Comparison of ENCODE assay signal across 7 mouse cellular contexts in the genomic region with DNA sequence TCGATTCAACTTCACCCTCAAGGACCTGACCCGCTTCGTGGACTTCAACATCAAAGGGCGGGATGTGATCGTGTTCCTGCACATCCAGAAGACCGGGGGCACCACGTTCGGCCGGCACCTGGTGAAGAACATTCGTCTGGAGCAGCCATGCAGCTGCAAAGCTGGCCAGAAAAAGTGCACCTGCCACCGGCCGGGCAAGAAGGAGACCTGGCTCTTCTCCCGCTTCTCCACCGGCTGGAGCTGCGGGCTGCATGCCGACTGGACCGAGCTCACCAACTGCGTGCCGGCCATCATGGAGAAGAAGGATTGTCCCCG. TPM values are rescaled to one million over a fixed set of nuclear protein-coding genes. Genes with fewer than 3 reads are reported as not detected.
A peak's percentile ranks its signal among the peaks of the same experiment; 100 is the strongest.
DNase-seq lines count a peak whose midpoint lies in the region; ATAC-seq and TF ChIP-seq lines count a peak whose summit lies in the region.

No protein-coding gene starts in this region.

- peak overlapping the region; percentile 68 for H3K4me3 ChIP-seq in lung, embryonic 14.5 days (ENCODE audit: low read depth, low read length)
- H3K4me3 ChIP-seq in forebrain, embryonic 13.5 days: peak overlapping the region; percentile 69
- peak overlapping the region; percentile 62 for H3K4me3 ChIP-seq in liver, embryonic 11.5 days (ENCODE audit: low read depth, low read length)
- H3K4me3 ChIP-seq in small intestine, adult 2 months (ENCODE audit: low read depth, low read length): 0 out of 2 replicates have a peak overlapping the region, but pooled peaks have one; percentile 44

- no peak overlapping the region for H3K27ac ChIP-seq in lung, embryonic 14.5 days (ENCODE audit: low read depth)
- no peak overlapping the region for H3K27ac ChIP-seq in forebrain, embryonic 13.5 days
- no peak overlapping the region for H3K27ac ChIP-seq in liver, embryonic 11.5 days (ENCODE audit: low read depth, low read length)
- no peak overlapping the region for H3K27ac ChIP-seq in small intestine, adult 2 months (ENCODE audit: insufficient read depth, low read depth, low read length)

- no peak for DNase-seq in lung, embryonic 14.5 days
- DNase-seq in lung, postnatal 36 days: no peak
- DNase-seq in cerebellum, postnatal 10 days: peak; percentile 71 to 73
- DNase-seq in liver, embryonic 11.5 days (ENCODE audit: low spot score): no peak
- no peak for DNase-seq in spleen, postnatal 14 days (ENCODE audit: low spot score in 2 of 2)

- no peak for TF ChIP-seq CTCF in lung, embryonic 14.5 days (IDR thresholded peaks at IDR 0.05; ENCODE audit: low read depth)
- no peak for TF ChIP-seq CTCF in small intestine, adult 2 months (IDR thresholded peaks at IDR 0.05; ENCODE audit: extremely low read depth, insufficient read length, insufficient replicate concordance, low read depth, low read length)

- TF ChIP-seq POLR2A in small intestine, adult 2 months (IDR thresholded peaks at IDR 0.05; ENCODE audit: low read depth, low read length): no peak

- peaks cover 5% of the 10 kb centered on the region; the same call in 1 of the 2 replicates for H3K4me1 ChIP-seq in lung, embryonic 14.5 days (ENCODE audit: insufficient read depth)
- H3K4me1 ChIP-seq in forebrain, embryonic 13.5 days: peaks cover 22% of the 10 kb centered on the region
- peaks cover 11% of the 10 kb centered on the region for H3K4me1 ChIP-seq in liver, embryonic 11.5 days (replicated peaks; ENCODE audit: control insufficient read depth, insufficient read depth, low read length)
- no peaks in the 10 kb centered on the region; the same call in 1 of the 2 replicates for H3K4me1 ChIP-seq in small intestine, adult 2 months (ENCODE audit: control insufficient read depth, insufficient read depth, insufficient read length, low read length)

- WGBS in lung, embryonic 14.5 days: 1% methylated on average over 20 of the region's 20 CpGs
- under 1% methylated on average over 20 of the region's 20 CpGs for WGBS in forebrain, embryonic 13.5 days
- 4% methylated on average over 20 of the region's 20 CpGs for WGBS in liver, embryonic 11.5 days
- 2% methylated on average over 20 of the region's 20 CpGs for WGBS in small intestine, adult 2 months

- H3K9ac ChIP-seq in lung, embryonic 14.5 days: peak overlapping the region; percentile 68
- H3K9ac ChIP-seq in forebrain, embryonic 13.5 days: peak overlapping the region; percentile 75
- H3K9ac ChIP-seq in liver, embryonic 11.5 days (ENCODE audit: low read depth, low read length): no peak overlapping the region

- no peaks in the 10 kb centered on the region for H3K36me3 ChIP-seq in lung, embryonic 14.5 days (ENCODE audit: insufficient read depth)
- no peaks in the 10 kb centered on the region for H3K36me3 ChIP-seq in forebrain, embryonic 13.5 days (ENCODE audit: poor library complexity, severe bottlenecking)
- no peaks in the 10 kb centered on the region for H3K36me3 ChIP-seq in liver, embryonic 11.5 days (ENCODE audit: control insufficient read depth, insufficient read depth, low read length)
- H3K36me3 ChIP-seq in small intestine, adult 2 months (ENCODE audit: control insufficient read depth, insufficient read depth, low read length): no peaks in the 10 kb centered on the region

- H3K27me3 ChIP-seq in lung, embryonic 14.5 days (ENCODE audit: insufficient read depth, low read length): peaks cover 42% of the 10 kb centered on the region
- H3K27me3 ChIP-seq in forebrain, embryonic 13.5 days: peaks cover 47% of the 10 kb centered on the region
- peaks cover 54% of the 10 kb centered on the region for H3K27me3 ChIP-seq in liver, embryonic 11.5 days (replicated peaks; ENCODE audit: control insufficient read depth, insufficient read depth, low read length)
- peaks cover 25% of the 10 kb centered on the region for H3K27me3 ChIP-seq in small intestine, adult 2 months (ENCODE audit: control insufficient read depth, insufficient read depth, low read length)

- H3K9me3 ChIP-seq in lung, embryonic 14.5 days (ENCODE audit: low read depth, low read length): no peaks in the 10 kb centered on the region
- no peaks in the 10 kb centered on the region for H3K9me3 ChIP-seq in forebrain, embryonic 13.5 days (replicated peaks)
- no peaks in the 10 kb centered on the region for H3K9me3 ChIP-seq in liver, embryonic 11.5 days (ENCODE audit: control insufficient read depth, low read length)

- no peak for ATAC-seq in lung, embryonic 14.5 days (ENCODE audit: insufficient read depth)
- no peak for ATAC-seq in forebrain, embryonic 13.5 days
- ATAC-seq in liver, embryonic 11.5 days (replicated peaks; ENCODE audit: low FRiP score): no peak

- H3K4me2 ChIP-seq in lung, embryonic 14.5 days: peak overlapping the region; percentile 87
- H3K4me2 ChIP-seq in forebrain, embryonic 13.5 days: peak overlapping the region; percentile 97
- H3K4me2 ChIP-seq in liver, embryonic 11.5 days: peak overlapping the region; percentile 89

RNA-seq across cellular contexts. Expression of gene Hs6st3, which starts 0.6 kb away (rescaled TPM):
- polyA plus RNA-seq in lung, embryonic 14.5 days (2014; fragmentation: Nextera tagmentation; extraction: Ambion mirVana): 1.1 and 1.4 TPM in 2 replicates
- polyA plus RNA-seq in forebrain, embryonic 13.5 days (2015; fragmentation: Nextera tagmentation; extraction: Ambion mirVana): 0.26 and 0.35 TPM in 2 replicates
- polyA plus RNA-seq in liver, embryonic 11.5 days (2014; fragmentation: Nextera tagmentation; extraction: Ambion mirVana): 0.14 TPM in 1 of 2 replicates, not detected in the other
- polyA plus RNA-seq in small intestine, adult 2 months (2012; rRNA removed): 0.10 TPM in 1 of 2 replicates, not detected in the other

RNA-seq across cellular contexts. Expression of gene Uggt2, which starts 39.5 kb away (rescaled TPM):
- 25.5 and 26.7 TPM in 2 replicates for polyA plus RNA-seq in lung, embryonic 14.5 days (2014; fragmentation: Nextera tagmentation; extraction: Ambion mirVana)
- 12.6 and 15.5 TPM in 2 replicates for polyA plus RNA-seq in forebrain, embryonic 13.5 days (2015; fragmentation: Nextera tagmentation; extraction: Ambion mirVana)
- 7.0 and 7.3 TPM in 2 replicates for polyA plus RNA-seq in liver, embryonic 11.5 days (2014; fragmentation: Nextera tagmentation; extraction: Ambion mirVana)
- 0.23 and 0.33 TPM in 2 replicates for polyA plus RNA-seq in small intestine, adult 2 months (2012; rRNA removed)

Comparison
In these comparisons a context has a peak if more than half of its experiments do, and no peak if none do; other contexts are left out.
1. DNase-seq: peak in cerebellum, postnatal 10 days (2 of 2); none in lung, embryonic 14.5 days (single experiment), lung, postnatal 36 days (single experiment), liver, embryonic 11.5 days (single experiment) and spleen, postnatal 14 days (0 of 2).
2. Peak in every context shown above with its lines, with median percentiles within 50 percentile points of each other: H3K4me2 ChIP-seq and H3K4me3 ChIP-seq.